Mouse (Mus musculus) hindbrain, embryonic 11.5 days (tissue): Measurements from ENCODE around the gene Limch1. TPM values are rescaled to one million over a fixed set of nuclear protein-coding genes. Genes with fewer than 3 reads are reported as not detected.

Experiments used
- ATAC-seq: fragments of 200-750 bp; cut with Nextera tagmentation; 2 replicates; pipeline ENCODE4 v1.8.0; 2017; ENCODE audit warnings: mild to moderate bottlenecking, moderate TSS enrichment, moderate library complexity; ENCODE audit not compliant: low FRiP score
- DNase-seq: peaks from one replicate; pipeline ENCODE4 v3.0.0-alpha.2; 2015; ENCODE audit warnings: low spot score
- H3K27ac ChIP-seq: fragments of 300-500 bp; sonication (generic); 2 replicates; pipeline ENCODE4 v1.5.1; 2014; ENCODE audit warnings: mild to moderate bottlenecking, low read depth, low read length
- H3K27me3 ChIP-seq: fragments of 300-500 bp; sonication (generic); 2 replicates; pipeline ENCODE4 v1.6.1; 2014; ENCODE audit warnings: mild to moderate bottlenecking, low read length, moderate library complexity, mixed read lengths; ENCODE audit not compliant: control insufficient read depth, insufficient read depth
- H3K36me3 ChIP-seq: fragments of 300-500 bp; sonication (generic); 2 replicates; pipeline ENCODE4 v1.6.1; 2014; ENCODE audit warnings: mild to moderate bottlenecking, low read length, moderate library complexity, mixed read lengths; ENCODE audit not compliant: control insufficient read depth, insufficient read depth
- H3K4me1 ChIP-seq: fragments of 300-500 bp; sonication (generic); replicated peaks from 2 replicates; pipeline ENCODE4 v1.6.1; 2014; ENCODE audit warnings: low read length, mixed read lengths; ENCODE audit not compliant: control insufficient read depth, insufficient read depth
- H3K4me2 ChIP-seq: fragments of 300-500 bp; sonication (generic); replicated peaks from 2 replicates; pipeline ENCODE4 v1.6.1; 2014; ENCODE audit warnings: mild to moderate bottlenecking, low read depth, low read length
- H3K4me3 ChIP-seq: fragments of 300-500 bp; sonication (generic); 2 replicates; pipeline ENCODE4 v1.5.1; 2014; ENCODE audit warnings: low read depth, low read length
- H3K9ac ChIP-seq: fragments of 300-500 bp; sonication (generic); 2 replicates; pipeline ENCODE4 v1.6.1; 2014; ENCODE audit warnings: low read depth, low read length
- H3K9me3 ChIP-seq: fragments of 300-500 bp; sonication (generic); 2 replicates; pipeline ENCODE4 v1.6.1; 2016; ENCODE audit warnings: low read length; ENCODE audit not compliant: control insufficient read depth
- WGBS: fragments of 180-500 bp; shearing (Covaris S2); extraction: QIAGEN DNeasy Blood & Tissue Kit; methylation state at CpG from one replicate; pipeline ENCODE4 v1.1.7; 2014; 5-methylcytosine and 5-hydroxymethylcytosine counted together
- polyA plus RNA-seq: library from polyadenylated mRNA; unstranded; fragments of >200 nt; fragmentation: Nextera tagmentation; extraction: Ambion mirVana; gene quantifications from 2 replicates; pipeline ENCODE4 v1.2.1, GENCODE M21; 2014

Limch1 gene
- polyA plus RNA-seq, 1 experiment from 2014 or later: 81.7 TPM

GRCm38 (mm10) chr5:66937376-66937775 lies 191.7 kb downstream of the Limch1 start:
- H3K4me3 ChIP-seq: no peak overlapping the region
- H3K4me2 ChIP-seq: no peak overlapping the region
- H3K36me3 ChIP-seq: no peaks in the 10 kb centered on the region
- H3K9me3 ChIP-seq: no peaks in the 10 kb centered on the region
- H3K4me1 ChIP-seq: no peaks in the 10 kb centered on the region
- DNase-seq (peak; percentile 25), ATAC-seq (no peak)
- H3K27ac ChIP-seq: no peak overlapping the region
- H3K27me3 ChIP-seq: no peaks in the 10 kb centered on the region
- 22% methylated on average over 9 of the region's 9 CpGs for WGBS
- no peak overlapping the region for H3K9ac ChIP-seq

- Histone ChIP-seq H3K4me1 (no peaks in the 10 kb centered on the region), H3K4me2 (no peak overlapping the region), H3K27me3 (no peaks in the 10 kb centered on the region), H3K9me3 (no peaks in the 10 kb centered on the region), H3K9ac (no peak overlapping the region), H3K36me3 (no peaks in the 10 kb centered on the region), H3K27ac (no peak overlapping the region), H3K4me3 (no peak overlapping the region)
- ATAC-seq: no peak
- WGBS: 76% methylated on average over 8 of the region's 8 CpGs
- DNase-seq: no peak
Measured at GRCm38 (mm10) chr5:66941710-66942450, 196.3 kb downstream of the Limch1 start.

GRCm38 (mm10) chr5:66942922-66943321 lies 197.3 kb downstream of the Limch1 start:
- Histone ChIP-seq H3K27ac (no peak overlapping the region), H3K27me3 (no peaks in the 10 kb centered on the region), H3K9ac (no peak overlapping the region), H3K9me3 (no peaks in the 10 kb centered on the region), H3K4me2 (no peak overlapping the region), H3K36me3 (no peaks in the 10 kb centered on the region), H3K4me1 (no peaks in the 10 kb centered on the region), H3K4me3 (no peak overlapping the region)
- no peak for DNase-seq
- ATAC-seq: no peak
- WGBS: 86% methylated on average over 2 of the region's 2 CpGs

GRCm38 (mm10) chr5:66943521-66943920 lies 197.9 kb downstream of the Limch1 start:
- Histone ChIP-seq H3K9me3 (no peaks in the 10 kb centered on the region), H3K4me1 (no peaks in the 10 kb centered on the region), H3K27me3 (no peaks in the 10 kb centered on the region), H3K4me3 (no peak overlapping the region), H3K36me3 (no peaks in the 10 kb centered on the region), H3K4me2 (no peak overlapping the region), H3K27ac (no peak overlapping the region), H3K9ac (no peak overlapping the region)
- 77% methylated on average over 7 of the region's 7 CpGs for WGBS
- DNase-seq (no peak), ATAC-seq (no peak)

GRCm38 (mm10) chr5:66947958-66948357 lies 202.3 kb downstream of the Limch1 start:
- H3K4me2 ChIP-seq: no peak overlapping the region
- ATAC-seq (no peak), DNase-seq (no peak)
- H3K4me1 ChIP-seq: no peaks in the 10 kb centered on the region
- H3K4me3 ChIP-seq: no peak overlapping the region
- WGBS: 75% methylated on average over 6 of the region's 6 CpGs
- H3K27me3 ChIP-seq: no peaks in the 10 kb centered on the region
- H3K9ac ChIP-seq: no peak overlapping the region
- H3K9me3 ChIP-seq: no peaks in the 10 kb centered on the region
- no peaks in the 10 kb centered on the region for H3K36me3 ChIP-seq
- 0 out of 2 replicates have a peak overlapping the region, but pooled peaks have one; percentile 17 for H3K27ac ChIP-seq

- Histone ChIP-seq H3K4me2 (no peak overlapping the region), H3K9me3 (no peaks in the 10 kb centered on the region), H3K9ac (no peak overlapping the region), H3K27ac (no peak overlapping the region), H3K27me3 (no peaks in the 10 kb centered on the region), H3K36me3 (no peaks in the 10 kb centered on the region), H3K4me1 (no peaks in the 10 kb centered on the region), H3K4me3 (no peak overlapping the region)
- WGBS: 61% methylated on average over 8 of the region's 8 CpGs
- no peak for DNase-seq
- ATAC-seq: no peak
Measured at GRCm38 (mm10) chr5:66949098-66949692, 203.6 kb downstream of the Limch1 start.

- WGBS: 77% methylated on average over 3 of the region's 3 CpGs
- no peak for DNase-seq
- no peaks in the 10 kb centered on the region for H3K4me1 ChIP-seq
- no peak overlapping the region for H3K27ac ChIP-seq
- no peak overlapping the region for H3K9ac ChIP-seq
- no peaks in the 10 kb centered on the region for H3K27me3 ChIP-seq
- ATAC-seq: no peak
- no peaks in the 10 kb centered on the region for H3K36me3 ChIP-seq
- H3K4me2 ChIP-seq: no peak overlapping the region
- no peak overlapping the region for H3K4me3 ChIP-seq
- H3K9me3 ChIP-seq: no peaks in the 10 kb centered on the region
Measured at GRCm38 (mm10) chr5:66953375-66953774, 207.7 kb downstream of the Limch1 start.

- no peak for ATAC-seq
Measured at GRCm38 (mm10) chr5:66953971-66954644, 208.5 kb downstream of the Limch1 start.

More at GRCm38 (mm10) chr5:66953971-66954644, 208.5 kb downstream of the Limch1 start:
- H3K4me2 ChIP-seq: no peak overlapping the region
- no peak overlapping the region for H3K4me3 ChIP-seq
- H3K27ac ChIP-seq: no peak overlapping the region; the same call in 1 of the 2 replicates
- DNase-seq: no peak
- no peaks in the 10 kb centered on the region for H3K9me3 ChIP-seq
- 59% methylated on average over 7 of the region's 7 CpGs for WGBS
- H3K27me3 ChIP-seq: no peaks in the 10 kb centered on the region
- no peaks in the 10 kb centered on the region for H3K4me1 ChIP-seq
- no peaks in the 10 kb centered on the region for H3K36me3 ChIP-seq
- H3K9ac ChIP-seq: no peak overlapping the region
